Mouse (Mus musculus) kidney, embryonic 14.5 days (tissue): Measurements from ENCODE around the gene Spg7. TPM values are rescaled to one million over a fixed set of nuclear protein-coding genes. Genes with fewer than 3 reads are reported as not detected.
A peak's percentile ranks its signal among the peaks of the same experiment; 100 is the strongest.

Source experiments
- ATAC-seq: fragments of 200-750 bp; cut with Nextera tagmentation; 2 replicates; pipeline ENCODE4 v1.8.0; 2017; ENCODE audit warnings: moderate number of reproducible peaks, mild to moderate bottlenecking, moderate TSS enrichment, moderate library complexity; ENCODE audit not compliant: low FRiP score, low TSS enrichment
- H3K27ac ChIP-seq: fragments of 300-500 bp; sonication (generic); 2 replicates; pipeline ENCODE4 v1.5.1; 2014; ENCODE audit warnings: low read depth, mild to moderate bottlenecking, low read length, moderate library complexity, mixed read lengths
- H3K27me3 ChIP-seq: fragments of 300-500 bp; sonication (generic); 2 replicates; pipeline ENCODE4 v1.6.1; 2014; ENCODE audit warnings: mild to moderate bottlenecking, low read length; ENCODE audit not compliant: control insufficient read depth, insufficient read depth
- H3K36me3 ChIP-seq: fragments of 300-500 bp; sonication (generic); 2 replicates; pipeline ENCODE4 v1.6.1; 2014; ENCODE audit warnings: low read length, mixed read lengths; ENCODE audit not compliant: control insufficient read depth, insufficient read depth
- H3K4me1 ChIP-seq: fragments of 300-500 bp; sonication (generic); 2 replicates; pipeline ENCODE4 v1.6.1; 2014; ENCODE audit warnings: low read length, mixed read lengths; ENCODE audit not compliant: control insufficient read depth, insufficient read depth
- H3K4me2 ChIP-seq: fragments of 300-500 bp; sonication (generic); replicated peaks from 2 replicates; pipeline ENCODE4 v1.6.1; 2014; ENCODE audit warnings: low read depth, mild to moderate bottlenecking, low read length
- H3K4me3 ChIP-seq: fragments of 300-500 bp; sonication (generic); 2 replicates; pipeline ENCODE4 v1.5.1; 2014; ENCODE audit warnings: mild to moderate bottlenecking, low read length
- H3K9ac ChIP-seq: fragments of 300-500 bp; sonication (generic); 2 replicates; pipeline ENCODE4 v1.6.1; 2014; ENCODE audit warnings: low read depth, mild to moderate bottlenecking, low read length, moderate library complexity
- H3K9me3 ChIP-seq: fragments of 300-500 bp; sonication (generic); 2 replicates; pipeline ENCODE4 v1.6.1; 2016; ENCODE audit warnings: low read length; ENCODE audit not compliant: control insufficient read depth
- WGBS: fragments of 180-500 bp; shearing (Covaris S2); extraction: QIAGEN DNeasy Blood & Tissue Kit; methylation state at CpG from one replicate; pipeline ENCODE4 v1.1.7; 2014; 5-methylcytosine and 5-hydroxymethylcytosine counted together
- polyA plus RNA-seq: library from polyadenylated mRNA; unstranded; fragments of >200 nt; fragmentation: Nextera tagmentation; extraction: Ambion mirVana; gene quantifications from 2 replicates; pipeline ENCODE4 v1.2.1, GENCODE M21; 2014

Gene Spg7
- polyA plus RNA-seq, 1 experiment from 2014 or later = 51.2 TPM

DNA sequence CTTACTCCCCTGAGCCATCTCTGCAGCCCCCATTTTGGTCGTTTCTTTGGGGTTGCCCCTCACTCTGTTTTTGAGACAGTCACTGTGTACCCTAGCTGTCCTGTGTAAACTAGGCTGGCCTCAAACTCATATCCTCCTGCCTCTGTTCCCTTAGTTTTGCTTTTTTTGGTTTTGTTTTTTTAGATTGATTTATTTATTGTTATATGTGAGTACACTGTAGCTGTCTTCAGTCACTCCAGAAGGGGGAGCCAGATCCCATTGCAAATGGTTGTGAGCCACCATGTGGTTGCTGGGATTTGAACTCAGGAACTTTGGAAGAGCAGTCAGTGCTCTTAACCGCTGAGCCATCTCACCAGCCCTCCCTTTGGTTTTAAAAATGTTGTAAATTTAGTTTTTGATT, 43.8 kb downstream of the Spg7 start:
- H3K27ac ChIP-seq = no peak overlapping the region
- no peaks in the 10 kb centered on the region for H3K9me3 ChIP-seq
- no peak overlapping the region for H3K4me3 ChIP-seq
- H3K4me1 ChIP-seq = peaks cover 9% of the 10 kb centered on the region
- H3K27me3 ChIP-seq = no peaks in the 10 kb centered on the region
- H3K9ac ChIP-seq = no peak overlapping the region
- no peak overlapping the region for H3K4me2 ChIP-seq
- peaks cover 26% of the 10 kb centered on the region for H3K36me3 ChIP-seq
- no peak for ATAC-seq
- 62% methylated on average over 2 of the region's 2 CpGs for WGBS

GRCm38 (mm10) chr8:123108010-123108409, 45.3 kb downstream of the Spg7 start:
- Histone ChIP-seq H3K4me3 (no peak overlapping the region), H3K9me3 (no peaks in the 10 kb centered on the region), H3K4me1 (peaks cover 7% of the 10 kb centered on the region; the same call in 1 of the 2 replicates), H3K4me2 (no peak overlapping the region), H3K27ac (no peak overlapping the region), H3K36me3 (peaks cover 26% of the 10 kb centered on the region), H3K27me3 (no peaks in the 10 kb centered on the region), H3K9ac (no peak overlapping the region)
- 71% methylated on average over 1 of the region's 1 CpGs for WGBS
- no peak for ATAC-seq

GRCm38 (mm10) chr8:123108953-123109352, 46.2 kb downstream of the Spg7 start:
- Histone ChIP-seq H3K4me1 (no peaks in the 10 kb centered on the region), H3K36me3 (peaks cover 17% of the 10 kb centered on the region), H3K9ac (no peak overlapping the region), H3K27ac (no peak overlapping the region), H3K9me3 (no peaks in the 10 kb centered on the region), H3K27me3 (no peaks in the 10 kb centered on the region), H3K4me3 (no peak overlapping the region), H3K4me2 (no peak overlapping the region)
- 91% methylated on average over 5 of the region's 5 CpGs for WGBS
- no peak for ATAC-seq

- Histone ChIP-seq H3K4me2 (no peak overlapping the region), H3K27me3 (peaks cover under 1% of the 10 kb centered on the region), H3K9me3 (no peaks in the 10 kb centered on the region), H3K36me3 (peaks cover under 1% of the 10 kb centered on the region; the same call in 1 of the 2 replicates), H3K9ac (no peak overlapping the region), H3K27ac (no peak overlapping the region), H3K4me1 (0 out of 2 replicates have a peak, but pooled peaks cover 3% of the 10 kb centered on the region), H3K4me3 (no peak overlapping the region)
- peak; percentile 41; the same call in 1 of the 2 replicates for ATAC-seq
- WGBS = 16% methylated on average over 4 of the region's 4 CpGs
Observed at GRCm38 (mm10) chr8:123110649-123111048, 47.9 kb downstream of the Spg7 start.

DNA sequence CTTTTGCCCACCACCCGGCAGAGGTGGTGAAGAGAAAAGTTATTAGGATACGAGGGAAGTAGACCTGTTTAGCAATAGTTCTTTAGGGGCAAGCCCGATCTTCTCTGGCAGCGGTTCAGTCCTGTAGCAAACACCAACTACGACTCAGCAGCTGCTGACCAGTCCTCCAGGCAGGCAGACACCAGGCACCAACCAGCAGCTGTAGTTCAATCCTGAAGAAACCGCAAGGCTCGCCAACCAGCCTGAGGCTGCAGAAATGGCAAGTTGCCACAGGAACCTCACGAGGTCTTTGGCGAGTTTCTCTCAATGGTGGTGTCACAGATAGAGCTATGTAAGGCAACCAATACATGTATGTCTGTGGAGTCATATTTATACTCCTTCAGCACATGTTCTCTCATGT, 50.1 kb downstream of the Spg7 start:
- Histone ChIP-seq H3K4me1 (peaks cover 12% of the 10 kb centered on the region; the same call in 1 of the 2 replicates), H3K9me3 (no peaks in the 10 kb centered on the region), H3K27ac (no peak overlapping the region), H3K36me3 (no peaks in the 10 kb centered on the region), H3K4me2 (no peak overlapping the region), H3K4me3 (no peak overlapping the region), H3K27me3 (peaks cover 23% of the 10 kb centered on the region), H3K9ac (no peak overlapping the region)
- no peak for ATAC-seq
- WGBS = 82% methylated on average over 9 of the region's 9 CpGs

DNA sequence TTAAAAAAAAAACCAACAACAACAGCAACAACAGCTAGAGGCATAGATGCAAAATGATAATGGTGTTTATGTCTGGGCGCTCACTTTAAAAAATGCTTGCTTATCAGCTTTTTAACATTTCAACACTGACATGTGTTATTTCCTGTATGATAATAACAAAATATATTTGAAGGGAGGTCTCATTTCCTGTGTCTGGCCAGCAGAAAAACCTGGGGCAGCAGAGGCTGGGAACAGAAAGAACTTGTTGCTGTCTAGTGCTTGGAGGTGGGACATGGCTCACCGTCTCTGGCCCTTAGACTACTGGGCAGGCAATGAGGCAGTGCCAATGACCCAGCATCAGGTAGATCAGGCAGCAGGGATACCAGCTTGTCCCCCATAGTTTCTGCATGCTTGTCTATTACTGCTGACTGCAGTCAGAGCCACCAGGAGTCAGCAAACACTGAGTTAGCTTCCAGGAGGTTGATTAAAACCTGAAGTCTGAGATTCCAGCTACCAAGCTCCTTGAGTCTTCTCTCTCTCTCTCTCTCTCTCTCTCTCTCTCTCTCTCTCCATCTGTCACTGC, 51.2 kb downstream of the Spg7 start:
- H3K4me3 ChIP-seq = no peak overlapping the region
- H3K36me3 ChIP-seq = no peaks in the 10 kb centered on the region
- WGBS = 56% methylated on average over 2 of the region's 2 CpGs
- no peak overlapping the region for H3K4me2 ChIP-seq
- H3K27me3 ChIP-seq = peaks cover 34% of the 10 kb centered on the region
- no peak for ATAC-seq
- H3K4me1 ChIP-seq = peaks cover 12% of the 10 kb centered on the region; the same call in 1 of the 2 replicates
- no peak overlapping the region for H3K27ac ChIP-seq
- H3K9ac ChIP-seq = no peak overlapping the region
- H3K9me3 ChIP-seq = no peaks in the 10 kb centered on the region

GRCm38 (mm10) chr8:123114644-123115043, 51.9 kb downstream of the Spg7 start:
- 59% methylated on average over 3 of the region's 3 CpGs for WGBS
- no peak for ATAC-seq
- Histone ChIP-seq H3K36me3 (no peaks in the 10 kb centered on the region), H3K4me2 (no peak overlapping the region), H3K9ac (no peak overlapping the region), H3K27ac (no peak overlapping the region), H3K27me3 (peaks cover 41% of the 10 kb centered on the region), H3K9me3 (no peaks in the 10 kb centered on the region), H3K4me1 (peaks cover 12% of the 10 kb centered on the region; the same call in 1 of the 2 replicates), H3K4me3 (no peak overlapping the region)

GRCm38 (mm10) chr8:123117127-123117731, 54.5 kb downstream of the Spg7 start, which contains the start of gene Cpne7:
TSS of gene Cpne7 (plus strand) at chr8:123117374.
- H3K27me3 ChIP-seq = peaks cover 44% of the 10 kb centered on the region
- peak within 1 kb of the TSS; percentile 90 for H3K4me2 ChIP-seq
- H3K4me3 ChIP-seq = peak within 1 kb of the TSS; percentile 51
- H3K36me3 ChIP-seq = no peaks in the 10 kb centered on the region
- peak; percentile 56 for ATAC-seq
- H3K4me1 ChIP-seq = peaks cover 15% of the 10 kb centered on the region; the same call in 1 of the 2 replicates
- peak within 1 kb of the TSS; percentile 38 for H3K9ac ChIP-seq
- WGBS = under 1% methylated on average over 51 of the region's 51 CpGs
- H3K9me3 ChIP-seq = no peaks in the 10 kb centered on the region
- H3K27ac ChIP-seq = no peak within 1 kb of the TSS

DNA sequence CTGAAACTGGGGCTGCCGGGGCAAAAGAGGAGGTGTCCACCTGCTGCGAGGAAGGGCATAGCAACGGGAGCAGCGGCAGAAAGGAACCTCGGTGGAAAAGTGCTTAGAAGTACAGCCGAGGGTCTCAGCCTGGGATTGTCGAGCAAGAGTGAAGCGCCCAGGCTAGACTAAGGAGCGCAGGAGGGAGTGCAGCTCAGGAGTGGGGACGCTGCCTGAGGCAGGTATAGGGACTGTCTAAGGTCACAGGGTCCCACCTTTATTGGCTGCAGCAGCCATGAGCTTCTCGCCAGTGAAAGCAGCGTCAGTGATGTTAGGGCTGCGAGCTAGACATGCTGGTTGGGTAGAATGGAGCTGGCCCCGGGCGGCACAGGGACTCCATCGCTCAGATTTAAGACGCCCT, 55.0 kb downstream of the Spg7 start:
- Histone ChIP-seq H3K27ac (no peak overlapping the region), H3K27me3 (peaks cover 44% of the 10 kb centered on the region), H3K9me3 (no peaks in the 10 kb centered on the region), H3K9ac (peak overlapping the region; percentile 38; the same call in 1 of the 2 replicates), H3K4me3 (peak overlapping the region; percentile 51), H3K36me3 (no peaks in the 10 kb centered on the region), H3K4me1 (peaks cover 17% of the 10 kb centered on the region; the same call in 1 of the 2 replicates), H3K4me2 (peak overlapping the region; percentile 90)
- WGBS = 3% methylated on average over 17 of the region's 17 CpGs
- no peak for ATAC-seq
